Mouse (Mus musculus) forebrain, embryonic 15.5 days (tissue): ENCODE data around the gene Chka. TPM values are rescaled to one million over a fixed set of nuclear protein-coding genes. Genes with fewer than 3 reads are reported as not detected.

ENCODE experiments used
- ATAC-seq: fragments of 200-750 bp; cut with Nextera tagmentation; replicated peaks from 2 replicates; pipeline ENCODE4 v1.8.0; 2017; ENCODE audit warnings: mild to moderate bottlenecking, moderate TSS enrichment, moderate library complexity
- H3K27ac ChIP-seq: fragments of 300-500 bp; sonication (generic); replicated peaks from 2 replicates; pipeline ENCODE4 v1.5.1; 2015; ENCODE audit warnings: mild to moderate bottlenecking, inconsistent platforms
- H3K27me3 ChIP-seq: fragments of 300-500 bp; sonication (generic); 2 replicates; pipeline ENCODE4 v1.6.1; 2015; ENCODE audit warnings: inconsistent platforms
- H3K36me3 ChIP-seq: fragments of 300-500 bp; sonication (generic); 2 replicates; pipeline ENCODE4 v1.6.1; 2015; ENCODE audit warnings: mild to moderate bottlenecking, inconsistent platforms
- H3K4me1 ChIP-seq: fragments of 300-500 bp; sonication (generic); 2 replicates; pipeline ENCODE4 v1.6.1; 2015; ENCODE audit warnings: inconsistent platforms
- H3K4me2 ChIP-seq: fragments of 300-500 bp; sonication (generic); replicated peaks from 2 replicates; pipeline ENCODE4 v1.6.1; 2015; ENCODE audit warnings: mild to moderate bottlenecking, inconsistent platforms
- H3K4me3 ChIP-seq: fragments of 300-500 bp; sonication (generic); 2 replicates; pipeline ENCODE4 v1.5.1; 2015; ENCODE audit warnings: mild to moderate bottlenecking, inconsistent platforms
- H3K9ac ChIP-seq: fragments of 300-500 bp; sonication (generic); replicated peaks from 2 replicates; pipeline ENCODE4 v1.6.1; 2015; ENCODE audit warnings: mild to moderate bottlenecking, inconsistent platforms
- H3K9me3 ChIP-seq: fragments of 300-500 bp; sonication (generic); 2 replicates; pipeline ENCODE4 v1.6.1; 2016; ENCODE audit warnings: inconsistent platforms
- WGBS: fragments of 180-500 bp; shearing (Covaris S2); methylation state at CpG from one replicate; pipeline ENCODE4 v1.1.7; 2015; ENCODE audit warnings: mixed read lengths; 5-methylcytosine and 5-hydroxymethylcytosine counted together
- polyA plus RNA-seq: library from polyadenylated mRNA; unstranded; fragments of >200 nt; fragmentation: Nextera tagmentation; extraction: Ambion mirVana; gene quantifications from 2 replicates; pipeline ENCODE4 v1.2.1, GENCODE M21; 2015

Chka gene
- polyA plus RNA-seq, 1 experiment from 2014 or later = 62.5 TPM

DNA sequence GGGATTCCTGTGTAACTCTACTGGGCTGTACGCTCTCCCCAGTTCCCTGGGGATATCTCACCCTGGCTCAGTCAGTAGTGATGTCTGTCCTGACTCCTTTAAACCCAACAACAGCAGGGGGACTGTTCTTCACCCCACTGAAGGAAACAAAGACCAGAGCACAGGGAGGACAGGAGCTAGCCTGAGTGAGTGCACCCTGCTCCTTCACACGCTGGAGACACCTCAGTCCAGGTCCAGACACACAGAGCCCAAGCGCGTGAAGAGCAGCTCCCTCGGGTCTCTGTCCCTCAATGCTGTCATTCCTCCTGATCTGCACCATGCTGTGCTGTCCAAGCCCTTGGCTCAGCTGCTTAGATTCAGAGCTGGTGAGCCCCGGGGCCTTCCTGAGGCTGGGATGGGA, 75.1 kb downstream of the Chka start:
- H3K4me3 ChIP-seq = no peak overlapping the region

GRCm38 (mm10) chr19:3927989-3928388, 76.4 kb downstream of the Chka start:
- Histone ChIP-seq H3K4me2 (no peak overlapping the region), H3K9ac (no peak overlapping the region), H3K27me3 (no peaks in the 10 kb centered on the region), H3K4me1 (peaks cover 19% of the 10 kb centered on the region), H3K4me3 (no peak overlapping the region), H3K27ac (no peak overlapping the region), H3K9me3 (no peaks in the 10 kb centered on the region), H3K36me3 (no peaks in the 10 kb centered on the region)
- no peak for ATAC-seq
- 93% methylated on average over 4 of the region's 4 CpGs for WGBS

More for the DNA sequence above, 75.1 kb downstream of the Chka start:
- ATAC-seq = no peak
- no peak overlapping the region for H3K9ac ChIP-seq
- peaks cover 19% of the 10 kb centered on the region for H3K4me1 ChIP-seq
- no peaks in the 10 kb centered on the region for H3K9me3 ChIP-seq
- H3K4me2 ChIP-seq = no peak overlapping the region
- WGBS = 73% methylated on average over 6 of the region's 6 CpGs
- no peaks in the 10 kb centered on the region for H3K36me3 ChIP-seq
- no peak overlapping the region for H3K27ac ChIP-seq
- no peaks in the 10 kb centered on the region for H3K27me3 ChIP-seq

- no peaks in the 10 kb centered on the region for H3K27me3 ChIP-seq
- 0 out of 2 replicates have a peak overlapping the region, but pooled peaks have one; percentile 60 for H3K27ac ChIP-seq
- ATAC-seq = no peak
- H3K4me2 ChIP-seq = no peak overlapping the region
- H3K36me3 ChIP-seq = no peaks in the 10 kb centered on the region
- no peak overlapping the region for H3K9ac ChIP-seq
- 81% methylated on average over 4 of the region's 4 CpGs for WGBS
- no peaks in the 10 kb centered on the region for H3K9me3 ChIP-seq
- peaks cover 19% of the 10 kb centered on the region for H3K4me1 ChIP-seq
- H3K4me3 ChIP-seq = no peak overlapping the region
Measured at GRCm38 (mm10) chr19:3928779-3929178, 77.2 kb downstream of the Chka start.

DNA sequence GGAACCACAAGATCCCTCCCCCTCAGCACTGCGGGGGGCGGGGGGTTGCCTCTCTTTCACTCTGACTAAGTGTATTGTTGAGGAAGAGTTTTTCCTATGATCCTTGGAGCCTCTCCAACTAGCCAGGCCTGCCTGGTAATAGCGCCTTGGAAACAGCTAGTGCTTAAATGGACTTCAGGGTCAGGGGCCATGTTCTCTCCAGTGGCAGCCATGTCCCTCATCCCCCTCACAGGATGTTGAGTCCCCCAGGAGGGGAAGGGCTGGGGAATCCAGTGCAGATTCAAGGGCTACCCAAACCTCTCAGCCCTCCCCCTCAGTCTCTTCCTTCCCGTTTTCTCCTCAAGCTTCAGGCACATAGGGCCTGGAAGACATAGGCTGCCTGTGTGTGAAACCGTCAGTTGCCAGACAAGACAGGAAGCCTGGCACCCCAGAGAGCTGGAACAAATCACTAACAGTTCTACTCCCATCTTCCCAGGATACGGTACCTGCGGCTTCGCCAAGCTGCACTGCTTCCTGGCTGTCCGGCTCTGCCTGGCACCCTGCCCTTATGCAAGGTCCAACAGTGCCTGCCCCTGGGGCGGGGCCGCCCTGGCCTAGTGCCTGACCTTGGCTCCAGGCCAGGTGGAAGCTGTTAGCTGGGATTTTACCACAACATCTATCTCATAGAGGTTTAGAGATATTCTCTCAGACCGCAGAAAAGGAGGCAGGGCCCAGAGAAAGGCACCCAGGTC, 77.8 kb downstream of the Chka start, which contains the start of gene Aldh3b1:
Aldh3b1 (minus strand) TSS at position 598 of the 731 bp plus-strand sequence.
- Histone ChIP-seq H3K27ac (peak within 1 kb of the TSS; percentile 60), H3K4me2 (no peak within 1 kb of the TSS), H3K9me3 (no peaks in the 10 kb centered on the region), H3K4me1 (peaks cover 19% of the 10 kb centered on the region), H3K36me3 (no peaks in the 10 kb centered on the region), H3K27me3 (no peaks in the 10 kb centered on the region), H3K9ac (no peak within 1 kb of the TSS), H3K4me3 (no peak within 1 kb of the TSS)
- 41% methylated on average over 12 of the region's 12 CpGs for WGBS
- peak; percentile 43; the same call in 1 of the 2 replicates for ATAC-seq

DNA sequence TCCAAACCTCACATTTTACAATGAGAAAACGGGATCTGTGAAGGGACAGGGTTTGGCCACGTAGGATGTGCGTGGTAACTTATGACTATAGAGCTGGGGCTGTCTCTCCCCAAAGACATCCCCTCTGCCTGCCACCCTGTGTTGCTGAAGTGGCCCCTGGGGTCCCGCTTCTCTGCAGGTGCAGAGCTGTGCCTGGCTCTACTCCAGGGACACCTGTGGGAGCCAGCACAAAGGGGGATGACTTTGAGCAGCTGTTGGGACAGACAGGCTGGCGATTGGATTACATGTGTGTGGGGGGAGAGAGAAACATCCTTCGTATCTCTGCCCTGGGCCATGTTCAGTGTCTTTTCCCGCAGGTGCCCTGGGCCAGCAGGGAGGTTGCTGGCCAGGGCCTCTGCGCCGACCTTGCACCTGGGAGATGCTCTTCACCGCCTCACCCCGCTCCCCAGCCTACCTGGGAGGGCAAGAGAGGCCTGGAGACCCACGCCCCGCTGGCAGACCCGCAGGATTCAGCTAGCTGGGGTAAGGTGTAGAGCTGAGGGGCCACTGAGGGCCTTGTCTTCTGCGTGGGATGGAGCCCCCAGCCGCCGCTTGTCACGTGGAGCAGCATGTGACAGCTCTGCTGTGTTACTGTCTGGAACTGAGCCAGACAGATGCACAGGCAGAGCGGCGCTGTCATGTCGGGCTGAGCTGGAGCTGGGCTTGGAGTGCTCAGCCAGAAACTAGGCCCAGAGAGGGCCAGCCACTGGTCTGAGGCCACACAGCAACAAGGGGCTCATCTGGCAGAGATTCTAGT, 78.9 kb downstream of the Chka start:
- Histone ChIP-seq H3K27ac (0 out of 2 replicates have a peak overlapping the region, but pooled peaks have one; percentile 60), H3K27me3 (peaks cover 4% of the 10 kb centered on the region; the same call in 1 of the 2 replicates), H3K9ac (no peak overlapping the region), H3K36me3 (no peaks in the 10 kb centered on the region), H3K4me3 (no peak overlapping the region), H3K4me1 (peaks cover 22% of the 10 kb centered on the region), H3K4me2 (no peak overlapping the region), H3K9me3 (no peaks in the 10 kb centered on the region)
- no peak for ATAC-seq
- WGBS = 69% methylated on average over 21 of the region's 21 CpGs

DNA sequence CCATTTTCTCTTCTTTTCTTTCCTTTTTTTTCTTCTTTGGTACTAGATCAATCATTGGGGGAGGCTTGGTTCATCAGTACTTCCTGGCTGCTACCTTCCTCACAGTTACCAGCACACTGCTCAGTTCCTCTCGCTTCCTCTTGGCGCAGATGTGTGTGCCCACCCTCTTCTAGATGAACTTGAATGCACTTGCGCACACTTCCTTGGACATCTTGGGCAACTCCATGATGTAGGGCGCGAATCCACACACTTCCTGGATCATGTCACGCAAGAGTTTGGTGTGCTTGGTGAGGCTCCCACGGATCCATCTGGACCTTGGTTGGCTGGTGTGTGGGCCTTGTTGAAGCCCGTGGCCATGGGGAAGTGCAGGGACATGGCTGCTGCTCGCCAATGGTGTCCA, 80.1 kb downstream of the Chka start:
- Histone ChIP-seq H3K9ac (no peak overlapping the region), H3K4me1 (peaks cover 32% of the 10 kb centered on the region), H3K4me2 (no peak overlapping the region), H3K4me3 (no peak overlapping the region), H3K27me3 (peaks cover 4% of the 10 kb centered on the region; the same call in 1 of the 2 replicates), H3K36me3 (no peaks in the 10 kb centered on the region), H3K27ac (no peak overlapping the region), H3K9me3 (no peaks in the 10 kb centered on the region)
- ATAC-seq = no peak
- 91% methylated on average over 9 of the region's 9 CpGs for WGBS

GRCm38 (mm10) chr19:3935032-3935895, 83.7 kb downstream of the Chka start, which contains the start of gene Unc93b1:
Unc93b1 (plus strand) TSS chr19:3935186.
- peaks cover 18% of the 10 kb centered on the region for H3K4me1 ChIP-seq
- 0 out of 2 replicates have a peak, but pooled peaks have one; percentile 51 for ATAC-seq
- H3K4me3 ChIP-seq = peak within 1 kb of the TSS; percentile 39
- no peaks in the 10 kb centered on the region for H3K36me3 ChIP-seq
- H3K27me3 ChIP-seq = peaks cover 4% of the 10 kb centered on the region; the same call in 1 of the 2 replicates
- H3K4me2 ChIP-seq = peak within 1 kb of the TSS; percentile 70
- no peak within 1 kb of the TSS for H3K27ac ChIP-seq
- H3K9ac ChIP-seq = peak within 1 kb of the TSS; percentile 33
- 8% methylated on average over 42 of the region's 42 CpGs for WGBS
- H3K9me3 ChIP-seq = no peaks in the 10 kb centered on the region

- ATAC-seq = no peak
- Histone ChIP-seq H3K4me3 (peak overlapping the region; percentile 39), H3K27ac (no peak overlapping the region), H3K9me3 (no peaks in the 10 kb centered on the region), H3K27me3 (peaks cover 4% of the 10 kb centered on the region; the same call in 1 of the 2 replicates), H3K4me1 (peaks cover 13% of the 10 kb centered on the region), H3K4me2 (peak overlapping the region; percentile 70), H3K36me3 (no peaks in the 10 kb centered on the region), H3K9ac (peak overlapping the region; percentile 33)
- 6% methylated on average over 21 of the region's 22 CpGs for WGBS
Measured at GRCm38 (mm10) chr19:3935896-3936850, 84.6 kb downstream of the Chka start.

- WGBS = 90% methylated on average over 7 of the region's 7 CpGs
- Histone ChIP-seq H3K9me3 (no peaks in the 10 kb centered on the region), H3K36me3 (no peaks in the 10 kb centered on the region), H3K4me2 (no peak overlapping the region), H3K4me3 (no peak overlapping the region), H3K9ac (no peak overlapping the region), H3K27ac (no peak overlapping the region), H3K27me3 (0 out of 2 replicates have a peak, but pooled peaks cover 3% of the 10 kb centered on the region), H3K4me1 (0 out of 2 replicates have a peak, but pooled peaks cover 4% of the 10 kb centered on the region)
- ATAC-seq = no peak
Measured at GRCm38 (mm10) chr19:3942315-3942714, 90.7 kb downstream of the Chka start.

DNA sequence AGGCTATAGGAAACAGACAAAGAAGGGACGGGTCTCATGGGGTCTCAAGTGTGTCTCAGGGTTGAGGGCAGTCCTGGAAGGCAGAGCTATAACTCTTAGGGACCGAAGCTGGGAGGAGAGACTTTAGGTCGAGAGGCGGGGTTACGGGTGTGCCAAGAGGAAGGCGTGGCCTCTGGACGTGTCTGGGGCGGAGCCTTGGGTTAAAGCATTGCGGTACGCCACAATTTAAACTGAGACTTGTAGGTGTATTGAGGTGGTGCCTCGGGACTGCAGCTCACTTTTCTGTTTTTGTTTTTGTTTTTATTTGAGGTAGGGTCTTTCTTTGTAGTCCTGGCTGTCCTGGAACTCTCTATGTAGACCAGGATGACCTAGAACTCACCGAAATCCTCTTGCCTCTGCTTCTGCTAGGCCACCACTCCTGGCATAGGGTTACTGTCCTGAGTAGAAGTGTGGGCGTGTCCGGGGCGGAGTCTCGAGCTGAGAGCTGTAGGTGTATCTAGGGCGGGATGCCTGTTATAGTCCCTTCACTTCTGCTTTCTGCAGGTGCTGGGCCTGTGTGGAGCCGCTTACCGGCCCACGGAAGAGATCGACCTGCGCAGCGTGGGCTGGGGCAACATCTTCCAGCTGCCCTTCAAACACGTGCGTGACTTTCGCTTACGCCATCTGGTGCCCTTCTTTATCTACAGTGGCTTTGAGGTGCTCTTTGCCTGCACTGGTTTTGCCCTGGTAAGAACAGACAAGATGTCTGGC, 91.6 kb downstream of the Chka start:
- H3K4me2 ChIP-seq = no peak overlapping the region

More for the DNA sequence above, 91.6 kb downstream of the Chka start:
- H3K27me3 ChIP-seq = 0 out of 2 replicates have a peak, but pooled peaks cover 3% of the 10 kb centered on the region
- no peaks in the 10 kb centered on the region for H3K36me3 ChIP-seq
- H3K9me3 ChIP-seq = no peaks in the 10 kb centered on the region
- no peak for ATAC-seq
- H3K9ac ChIP-seq = no peak overlapping the region
- 30% methylated on average over 27 of the region's 27 CpGs for WGBS
- no peak overlapping the region for H3K27ac ChIP-seq
- H3K4me3 ChIP-seq = no peak overlapping the region
- 0 out of 2 replicates have a peak, but pooled peaks cover 4% of the 10 kb centered on the region for H3K4me1 ChIP-seq
